Mouse (Mus musculus): ENCODE results near the gene Mrpl43. TPM values are rescaled to one million over a fixed set of nuclear protein-coding genes. Genes with fewer than 3 reads are reported as not detected.

The Mrpl43 gene
- polyA plus RNA-seq, 1 experiment, result 31.1 TPM

- TF ChIP-seq POLR2A (IDR thresholded peaks at IDR 0.05; ENCODE audit: low read depth, low read length), result no peak
- no peak for TF ChIP-seq CTCF (IDR thresholded peaks at IDR 0.05; ENCODE audit: borderline replicate concordance, insufficient read depth, low read length)
- Histone ChIP-seq H3K4me3 (ENCODE audit: insufficient read depth, low read length) (no peak overlapping the region), H3K27ac (ENCODE audit: insufficient read depth, low read length) (no peak overlapping the region), H3K4me1 (ENCODE audit: control insufficient read depth, insufficient read depth, low read length) (0 out of 2 replicates have a peak, but pooled peaks cover under 1% of the 10 kb centered on the region)
These were observed 21.8 kb downstream of the Mrpl43 start for GRCm38 (mm10) chr19:44984420-44984819.

- no peak overlapping the region for H3K4me3 ChIP-seq (ENCODE audit: insufficient read depth, low read length)
- H3K4me1 ChIP-seq (ENCODE audit: control insufficient read depth, insufficient read depth, low read length), result no peaks in the 10 kb centered on the region
- TF ChIP-seq CTCF (IDR thresholded peaks at IDR 0.05; ENCODE audit: borderline replicate concordance, insufficient read depth, low read length) (no peak), POLR2A (IDR thresholded peaks at IDR 0.05; ENCODE audit: low read depth, low read length) (no peak)
- no peak overlapping the region for H3K27ac ChIP-seq (ENCODE audit: insufficient read depth, low read length)
These were observed 22.9 kb downstream of the Mrpl43 start for GRCm38 (mm10) chr19:44983366-44983765.

- TF ChIP-seq CTCF (IDR thresholded peaks at IDR 0.05; ENCODE audit: borderline replicate concordance, insufficient read depth, low read length), result no peak
- Histone ChIP-seq H3K27ac (ENCODE audit: insufficient read depth, low read length) (no peak overlapping the region), H3K4me3 (ENCODE audit: insufficient read depth, low read length) (no peak overlapping the region), H3K4me1 (ENCODE audit: control insufficient read depth, insufficient read depth, low read length) (no peaks in the 10 kb centered on the region)
These were observed 23.6 kb downstream of the Mrpl43 start for GRCm38 (mm10) chr19:44982477-44983115.

GRCm38 (mm10) chr19:44980787-44981186 lies 25.5 kb downstream of the Mrpl43 start:
- H3K4me3 ChIP-seq (ENCODE audit: insufficient read depth, low read length), result no peak overlapping the region
- no peak for TF ChIP-seq POLR2A (IDR thresholded peaks at IDR 0.05; ENCODE audit: low read depth, low read length)
- no peak for TF ChIP-seq CTCF (IDR thresholded peaks at IDR 0.05; ENCODE audit: borderline replicate concordance, insufficient read depth, low read length)
- H3K4me1 ChIP-seq (ENCODE audit: control insufficient read depth, insufficient read depth, low read length), result no peaks in the 10 kb centered on the region
- H3K27ac ChIP-seq (ENCODE audit: insufficient read depth, low read length), result no peak overlapping the region

GRCm38 (mm10) chr19:44977148-44977547 lies 29.1 kb downstream of the Mrpl43 start:
- H3K4me1 ChIP-seq (ENCODE audit: control insufficient read depth, insufficient read depth, low read length), result no peaks in the 10 kb centered on the region
- H3K27ac ChIP-seq (ENCODE audit: insufficient read depth, low read length), result no peak overlapping the region
- no peak for TF ChIP-seq CTCF (IDR thresholded peaks at IDR 0.05; ENCODE audit: borderline replicate concordance, insufficient read depth, low read length)
- no peak for TF ChIP-seq POLR2A (IDR thresholded peaks at IDR 0.05; ENCODE audit: low read depth, low read length)
- no peak overlapping the region for H3K4me3 ChIP-seq (ENCODE audit: insufficient read depth, low read length)

- H3K4me1 ChIP-seq (ENCODE audit: control insufficient read depth, insufficient read depth, low read length), result no peaks in the 10 kb centered on the region
- H3K4me3 ChIP-seq (ENCODE audit: insufficient read depth, low read length), result no peak overlapping the region
- no peak overlapping the region for H3K27ac ChIP-seq (ENCODE audit: insufficient read depth, low read length)
- TF ChIP-seq POLR2A (IDR thresholded peaks at IDR 0.05; ENCODE audit: low read depth, low read length) (no peak), CTCF (IDR thresholded peaks at IDR 0.05; ENCODE audit: borderline replicate concordance, insufficient read depth, low read length) (no peak)
These were observed 29.6 kb downstream of the Mrpl43 start for GRCm38 (mm10) chr19:44976636-44977035.

- Histone ChIP-seq H3K4me1 (ENCODE audit: control insufficient read depth, insufficient read depth, low read length) (no peaks in the 10 kb centered on the region; the same call in 1 of the 2 replicates), H3K27ac (ENCODE audit: insufficient read depth, low read length) (no peak overlapping the region), H3K4me3 (ENCODE audit: insufficient read depth, low read length) (no peak overlapping the region)
- no peak for TF ChIP-seq POLR2A (IDR thresholded peaks at IDR 0.05; ENCODE audit: low read depth, low read length)
These were observed 37.9 kb downstream of the Mrpl43 start for GRCm38 (mm10) chr19:44968329-44968728.

- H3K27ac ChIP-seq (ENCODE audit: insufficient read depth, low read length), result no peak overlapping the region
- H3K4me3 ChIP-seq (ENCODE audit: insufficient read depth, low read length), result no peak overlapping the region
- TF ChIP-seq CTCF (IDR thresholded peaks at IDR 0.05; ENCODE audit: borderline replicate concordance, insufficient read depth, low read length) (no peak), POLR2A (IDR thresholded peaks at IDR 0.05; ENCODE audit: low read depth, low read length) (no peak)
- no peaks in the 10 kb centered on the region; the same call in 1 of the 2 replicates for H3K4me1 ChIP-seq (ENCODE audit: control insufficient read depth, insufficient read depth, low read length)
These were observed 40.3 kb downstream of the Mrpl43 start for GRCm38 (mm10) chr19:44965978-44966377.

- TF ChIP-seq POLR2A (IDR thresholded peaks at IDR 0.05; ENCODE audit: low read depth, low read length) (no peak), CTCF (IDR thresholded peaks at IDR 0.05; ENCODE audit: borderline replicate concordance, insufficient read depth, low read length) (no peak)
These were observed 46.6 kb downstream of the Mrpl43 start for GRCm38 (mm10) chr19:44959633-44960032.

More at GRCm38 (mm10) chr19:44959633-44960032, 46.6 kb downstream of the Mrpl43 start:
- Histone ChIP-seq H3K27ac (ENCODE audit: insufficient read depth, low read length) (no peak overlapping the region), H3K4me1 (ENCODE audit: control insufficient read depth, insufficient read depth, low read length) (no peaks in the 10 kb centered on the region; the same call in 1 of the 2 replicates), H3K4me3 (ENCODE audit: insufficient read depth, low read length) (no peak overlapping the region)

Other genes with a start within 250 kb of the Mrpl43 start
- gene Slf2, start 75.3 kb downstream of the Mrpl43 start, polyA plus RNA-seq (2011; ENCODE audit: insufficient read length, low read depth, missing spikeins), result 24.5 and 28.0 TPM in 2 replicates
- 3.4 and 4.9 TPM in 2 replicates for gene Sema4g, start 17.3 kb downstream of the Mrpl43 start, polyA plus RNA-seq (2011; ENCODE audit: insufficient read length, low read depth, missing spikeins)
- 7.8 and 8.3 TPM in 2 replicates for gene Twnk, start 779 bp downstream of the Mrpl43 start, polyA plus RNA-seq (2011; ENCODE audit: insufficient read length, low read depth, missing spikeins)
- gene Lzts2, start 8.0 kb upstream of the Mrpl43 start, polyA plus RNA-seq (2011; ENCODE audit: insufficient read length, low read depth, missing spikeins), result 54.1 and 62.0 TPM in 2 replicates
- 0.42 and 0.74 TPM in 2 replicates for gene Pdzd7, start 39.3 kb upstream of the Mrpl43 start, polyA plus RNA-seq (2011; ENCODE audit: insufficient read length, low read depth, missing spikeins)
- gene Sfxn3, start 41.1 kb upstream of the Mrpl43 start, polyA plus RNA-seq (2011; ENCODE audit: insufficient read length, low read depth, missing spikeins), result 94.9 and 96.8 TPM in 2 replicates
- 7.3 and 7.8 TPM in 2 replicates for gene Kazald1, start 68.8 kb upstream of the Mrpl43 start, polyA plus RNA-seq (2011; ENCODE audit: insufficient read length, low read depth, missing spikeins)
- gene Tlx1, start 144.2 kb upstream of the Mrpl43 start, polyA plus RNA-seq (2011; ENCODE audit: insufficient read length, low read depth, missing spikeins), result not detected in 2 replicates
- gene Lbx1, start 229.4 kb upstream of the Mrpl43 start, polyA plus RNA-seq (2011; ENCODE audit: insufficient read length, low read depth, missing spikeins), result not detected in 2 replicates

Data from embryonic fibroblast, embryonic 13.5 days (primary cell).